Mouse (Mus musculus): Measurements from ENCODE around the gene Dnaic1. TPM values are rescaled to one million over a fixed set of nuclear protein-coding genes. Genes with fewer than 3 reads are reported as not detected.

Gene Dnaic1
- polyA plus RNA-seq, 1 experiment from 2014 or later, result 0.62 TPM

GRCm38 (mm10) chr4:41602818-41603217 lies 33.2 kb downstream of the Dnaic1 start:
- H3K36me3 ChIP-seq (ENCODE audit: control insufficient read depth, insufficient read depth, low read length), result no peaks in the 10 kb centered on the region
- ATAC-seq (ENCODE audit: insufficient read depth, low FRiP score, low TSS enrichment) (no peak), DNase-seq (ENCODE audit: low spot score) (no peak)
- 67% methylated on average over 4 of the region's 4 CpGs for WGBS
- no peak overlapping the region for H3K4me3 ChIP-seq (ENCODE audit: low read depth, low read length)
- no peak overlapping the region for H3K27ac ChIP-seq (ENCODE audit: low read depth, low read length)
- H3K9me3 ChIP-seq (ENCODE audit: control insufficient read depth, low read length), result no peaks in the 10 kb centered on the region
- peaks cover 6% of the 10 kb centered on the region; the same call in 1 of the 2 replicates for H3K4me1 ChIP-seq (ENCODE audit: control insufficient read depth, insufficient read depth, low read length)
- H3K9ac ChIP-seq (ENCODE audit: low read length), result no peak overlapping the region
- H3K27me3 ChIP-seq (ENCODE audit: control insufficient read depth, insufficient read depth, low read length), result no peaks in the 10 kb centered on the region
- no peak overlapping the region for H3K4me2 ChIP-seq (ENCODE audit: low read depth)

GRCm38 (mm10) chr4:41604476-41605396 lies 35.2 kb downstream of the Dnaic1 start:
- no peaks in the 10 kb centered on the region for H3K27me3 ChIP-seq (ENCODE audit: control insufficient read depth, insufficient read depth, low read length)
- peaks cover 6% of the 10 kb centered on the region; the same call in 1 of the 2 replicates for H3K4me1 ChIP-seq (ENCODE audit: control insufficient read depth, insufficient read depth, low read length)
- no peaks in the 10 kb centered on the region for H3K9me3 ChIP-seq (ENCODE audit: control insufficient read depth, low read length)
- no peaks in the 10 kb centered on the region for H3K36me3 ChIP-seq (ENCODE audit: control insufficient read depth, insufficient read depth, low read length)
- 37% methylated on average over 8 of the region's 8 CpGs for WGBS
- H3K4me2 ChIP-seq (ENCODE audit: low read depth), result no peak overlapping the region
- peak overlapping the region; percentile 9; the same call in 1 of the 2 replicates for H3K27ac ChIP-seq (ENCODE audit: low read depth, low read length)
- H3K4me3 ChIP-seq (ENCODE audit: low read depth, low read length), result no peak overlapping the region
- DNase-seq (ENCODE audit: low spot score) (peak; percentile 59), ATAC-seq (ENCODE audit: insufficient read depth, low FRiP score, low TSS enrichment) (peak; percentile 58; the same call in 1 of the 2 replicates)
- H3K9ac ChIP-seq (ENCODE audit: low read length), result peak overlapping the region; percentile 15

GRCm38 (mm10) chr4:41606784-41607183 lies 37.2 kb downstream of the Dnaic1 start:
- Histone ChIP-seq H3K27me3 (ENCODE audit: control insufficient read depth, insufficient read depth, low read length) (no peaks in the 10 kb centered on the region), H3K27ac (ENCODE audit: low read depth, low read length) (no peak overlapping the region), H3K36me3 (ENCODE audit: control insufficient read depth, insufficient read depth, low read length) (no peaks in the 10 kb centered on the region), H3K4me3 (ENCODE audit: low read depth, low read length) (no peak overlapping the region), H3K9ac (ENCODE audit: low read length) (no peak overlapping the region), H3K4me2 (ENCODE audit: low read depth) (no peak overlapping the region), H3K4me1 (ENCODE audit: control insufficient read depth, insufficient read depth, low read length) (peaks cover 6% of the 10 kb centered on the region; the same call in 1 of the 2 replicates), H3K9me3 (ENCODE audit: control insufficient read depth, low read length) (no peaks in the 10 kb centered on the region)
- ATAC-seq (ENCODE audit: insufficient read depth, low FRiP score, low TSS enrichment) (no peak), DNase-seq (ENCODE audit: low spot score) (peak; percentile 56)
- WGBS, result 29% methylated on average over 4 of the region's 4 CpGs

- DNase-seq (ENCODE audit: low spot score) (no peak), ATAC-seq (ENCODE audit: insufficient read depth, low FRiP score, low TSS enrichment) (no peak)
- Histone ChIP-seq H3K4me3 (ENCODE audit: low read depth, low read length) (no peak overlapping the region), H3K36me3 (ENCODE audit: control insufficient read depth, insufficient read depth, low read length) (no peaks in the 10 kb centered on the region), H3K27ac (ENCODE audit: low read depth, low read length) (no peak overlapping the region), H3K27me3 (ENCODE audit: control insufficient read depth, insufficient read depth, low read length) (no peaks in the 10 kb centered on the region), H3K4me2 (ENCODE audit: low read depth) (no peak overlapping the region), H3K9ac (ENCODE audit: low read length) (no peak overlapping the region), H3K4me1 (ENCODE audit: control insufficient read depth, insufficient read depth, low read length) (peaks cover 9% of the 10 kb centered on the region; the same call in 1 of the 2 replicates), H3K9me3 (ENCODE audit: control insufficient read depth, low read length) (no peaks in the 10 kb centered on the region)
- WGBS, result 83% methylated on average over 10 of the region's 10 CpGs
Observed at GRCm38 (mm10) chr4:41609681-41610593, 40.4 kb downstream of the Dnaic1 start.

- WGBS, result 34% methylated on average over 6 of the region's 6 CpGs
Observed at GRCm38 (mm10) chr4:41610594-41610980, 41.0 kb downstream of the Dnaic1 start.

GRCm38 (mm10) chr4:41612166-41612565 lies 42.6 kb downstream of the Dnaic1 start:
- DNase-seq (ENCODE audit: low spot score), result no peak

More at GRCm38 (mm10) chr4:41610594-41610980, 41.0 kb downstream of the Dnaic1 start:
- Histone ChIP-seq H3K36me3 (ENCODE audit: control insufficient read depth, insufficient read depth, low read length) (no peaks in the 10 kb centered on the region), H3K27me3 (ENCODE audit: control insufficient read depth, insufficient read depth, low read length) (no peaks in the 10 kb centered on the region), H3K4me2 (ENCODE audit: low read depth) (no peak overlapping the region), H3K4me1 (ENCODE audit: control insufficient read depth, insufficient read depth, low read length) (0 out of 2 replicates have a peak, but pooled peaks cover 8% of the 10 kb centered on the region), H3K9ac (ENCODE audit: low read length) (no peak overlapping the region), H3K27ac (ENCODE audit: low read depth, low read length) (no peak overlapping the region), H3K4me3 (ENCODE audit: low read depth, low read length) (no peak overlapping the region), H3K9me3 (ENCODE audit: control insufficient read depth, low read length) (no peaks in the 10 kb centered on the region)
- no peak for DNase-seq (ENCODE audit: low spot score)
- ATAC-seq (ENCODE audit: insufficient read depth, low FRiP score, low TSS enrichment), result no peak

GRCm38 (mm10) chr4:41614156-41614555 lies 44.6 kb downstream of the Dnaic1 start:
- Histone ChIP-seq H3K9me3 (ENCODE audit: control insufficient read depth, low read length) (no peaks in the 10 kb centered on the region), H3K27ac (ENCODE audit: low read depth, low read length) (no peak overlapping the region), H3K36me3 (ENCODE audit: control insufficient read depth, insufficient read depth, low read length) (no peaks in the 10 kb centered on the region), H3K4me3 (ENCODE audit: low read depth, low read length) (no peak overlapping the region), H3K4me1 (ENCODE audit: control insufficient read depth, insufficient read depth, low read length) (0 out of 2 replicates have a peak, but pooled peaks cover 8% of the 10 kb centered on the region), H3K27me3 (ENCODE audit: control insufficient read depth, insufficient read depth, low read length) (no peaks in the 10 kb centered on the region), H3K4me2 (ENCODE audit: low read depth) (no peak overlapping the region), H3K9ac (ENCODE audit: low read length) (no peak overlapping the region)
- peak; percentile 82 for DNase-seq (ENCODE audit: low spot score)
- no peak for ATAC-seq (ENCODE audit: insufficient read depth, low FRiP score, low TSS enrichment)
- 13% methylated on average over 7 of the region's 7 CpGs for WGBS

More at GRCm38 (mm10) chr4:41612166-41612565, 42.6 kb downstream of the Dnaic1 start:
- H3K9ac ChIP-seq (ENCODE audit: low read length), result no peak overlapping the region
- no peaks in the 10 kb centered on the region for H3K36me3 ChIP-seq (ENCODE audit: control insufficient read depth, insufficient read depth, low read length)
- no peaks in the 10 kb centered on the region for H3K27me3 ChIP-seq (ENCODE audit: control insufficient read depth, insufficient read depth, low read length)
- H3K4me2 ChIP-seq (ENCODE audit: low read depth), result no peak overlapping the region
- H3K27ac ChIP-seq (ENCODE audit: low read depth, low read length), result no peak overlapping the region
- H3K4me3 ChIP-seq (ENCODE audit: low read depth, low read length), result no peak overlapping the region
- H3K4me1 ChIP-seq (ENCODE audit: control insufficient read depth, insufficient read depth, low read length), result 0 out of 2 replicates have a peak, but pooled peaks cover 8% of the 10 kb centered on the region
- 49% methylated on average over 8 of the region's 8 CpGs for WGBS
- no peak for ATAC-seq (ENCODE audit: insufficient read depth, low FRiP score, low TSS enrichment)
- H3K9me3 ChIP-seq (ENCODE audit: control insufficient read depth, low read length), result no peaks in the 10 kb centered on the region

Measured in neural tube, embryonic 11.5 days (tissue).